Mouse (Mus musculus): ENCODE data around the gene Myo7a.
A peak's percentile ranks its signal among the peaks of the same experiment; 100 is the strongest.

The Myo7a gene

DNA sequence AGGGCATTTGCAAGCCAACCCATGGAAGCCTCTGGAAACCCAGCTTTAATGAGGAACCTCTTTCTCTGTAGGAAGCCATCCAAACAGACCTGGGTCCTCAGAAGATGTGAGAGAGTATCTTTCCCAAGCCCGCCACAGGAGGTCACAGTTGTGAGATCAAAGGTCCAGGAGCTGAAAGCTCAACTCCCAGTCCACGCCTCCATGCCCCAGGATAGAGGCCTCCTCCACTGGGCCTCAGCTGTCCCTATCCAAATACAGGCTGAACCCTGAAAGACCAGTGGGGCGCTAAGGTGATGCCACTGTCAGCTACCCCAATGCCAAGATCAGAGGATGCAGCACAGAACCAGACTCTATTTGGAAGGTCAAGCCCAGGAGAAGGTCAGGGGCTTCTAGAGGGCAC is 23.3 kb upstream of the Myo7a start:
- DNase-seq (ENCODE audit: low read depth, low spot score): no peak

DNA sequence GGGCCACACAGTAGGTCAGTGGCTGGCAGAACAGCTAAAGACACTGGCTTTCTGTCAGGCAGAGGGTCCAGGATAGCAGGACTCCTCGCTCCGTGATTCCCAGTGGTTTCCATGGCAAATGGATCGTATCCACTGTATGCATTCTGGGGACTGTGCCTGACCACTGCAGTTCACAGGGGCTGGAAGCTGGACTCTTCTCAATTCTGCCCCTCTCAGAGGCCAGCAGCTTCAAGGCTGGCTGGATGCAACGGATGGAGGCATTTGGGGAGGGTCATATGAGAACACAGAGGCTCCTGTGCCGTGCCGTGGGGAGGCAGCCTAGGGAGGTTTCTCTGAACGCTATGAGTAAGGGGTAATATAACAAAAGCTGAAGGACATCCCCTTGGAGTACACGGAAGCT is 22.9 kb upstream of the Myo7a start:
- DNase-seq (ENCODE audit: low read depth, low spot score): no peak

DNA sequence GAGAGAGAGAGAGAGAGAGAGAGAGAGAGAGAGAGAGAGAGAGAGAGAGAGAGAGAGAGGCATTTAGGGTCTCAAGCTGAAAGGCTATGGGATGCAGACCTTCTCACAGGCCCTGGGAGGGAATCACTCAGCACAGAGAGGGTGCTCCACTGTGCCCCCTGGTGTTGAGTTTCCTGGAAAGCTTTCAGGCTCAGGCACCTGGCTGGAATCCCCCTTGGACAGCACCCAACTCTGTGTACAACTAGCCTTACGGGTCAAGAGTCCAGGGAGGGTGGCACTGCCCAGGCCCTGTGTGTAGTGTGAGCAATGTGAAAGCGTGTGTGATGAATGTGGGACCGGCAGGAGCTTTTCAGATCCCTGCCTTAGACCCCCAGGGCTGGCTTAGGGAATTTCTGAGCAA is 21.9 kb upstream of the Myo7a start:
- DNase-seq (ENCODE audit: low read depth, low spot score): no peak

DNA sequence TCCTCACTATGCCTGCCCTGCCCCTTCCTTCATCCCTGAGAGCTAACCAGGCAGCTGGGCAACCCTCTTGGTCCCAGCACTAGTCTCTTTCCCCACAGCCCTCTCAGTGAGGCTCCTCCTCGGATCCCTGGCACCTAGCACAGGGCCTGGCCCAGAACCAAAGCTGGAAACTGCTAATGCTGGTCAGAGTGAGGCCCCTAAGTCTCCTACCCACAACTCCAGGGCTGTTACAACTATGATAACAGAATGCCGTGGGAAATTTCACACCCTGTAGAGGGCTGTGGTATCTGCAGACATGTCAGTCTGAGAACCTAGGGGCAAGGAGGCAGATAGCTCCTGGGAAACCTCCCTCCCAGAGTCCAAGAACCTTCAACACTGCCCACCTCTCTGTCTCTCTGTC is 21.3 kb upstream of the Myo7a start:
- no peak for DNase-seq (ENCODE audit: low read depth, low spot score)

DNA sequence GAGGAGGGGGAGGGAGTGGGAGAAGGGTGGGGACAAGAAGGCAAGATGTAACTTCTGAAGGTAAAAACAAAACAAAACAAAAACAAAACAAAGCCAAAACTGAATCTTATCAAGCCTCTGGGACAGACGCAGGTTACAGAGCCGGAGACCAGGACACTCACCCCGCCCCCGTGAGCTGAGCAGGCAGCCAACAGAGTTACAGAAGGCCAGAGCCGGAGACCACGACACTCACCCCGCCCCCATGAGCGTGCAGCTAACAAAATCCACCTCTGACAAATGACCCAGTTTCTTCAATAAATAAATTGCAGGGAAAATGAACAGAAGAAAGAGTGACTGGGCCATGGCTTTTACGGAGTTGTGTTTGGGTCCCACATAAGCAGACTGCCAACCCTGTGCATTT is 19.9 kb upstream of the Myo7a start:
- DNase-seq (ENCODE audit: low read depth, low spot score): no peak

DNA sequence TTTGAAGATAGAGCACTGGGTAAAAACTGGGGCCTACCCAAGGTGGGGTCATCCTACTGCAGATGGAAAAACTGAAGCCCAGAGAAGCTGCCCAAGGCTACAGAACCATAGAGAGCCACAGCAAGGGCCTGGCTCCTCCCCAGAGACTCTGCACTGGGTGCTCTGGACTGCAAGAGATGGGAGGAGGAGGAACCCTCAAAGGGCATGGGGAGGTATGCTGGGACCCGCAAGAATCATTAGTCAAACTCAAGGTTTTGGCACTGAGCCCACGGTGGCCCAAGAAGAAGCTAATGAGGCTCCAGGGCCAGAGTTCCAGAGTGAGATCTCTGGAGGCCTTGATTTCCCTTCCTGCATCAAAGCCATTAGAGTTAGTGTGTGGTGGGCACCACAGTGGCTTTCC is 18.7 kb upstream of the Myo7a start:
- no peak for DNase-seq (ENCODE audit: low read depth, low spot score)

DNA sequence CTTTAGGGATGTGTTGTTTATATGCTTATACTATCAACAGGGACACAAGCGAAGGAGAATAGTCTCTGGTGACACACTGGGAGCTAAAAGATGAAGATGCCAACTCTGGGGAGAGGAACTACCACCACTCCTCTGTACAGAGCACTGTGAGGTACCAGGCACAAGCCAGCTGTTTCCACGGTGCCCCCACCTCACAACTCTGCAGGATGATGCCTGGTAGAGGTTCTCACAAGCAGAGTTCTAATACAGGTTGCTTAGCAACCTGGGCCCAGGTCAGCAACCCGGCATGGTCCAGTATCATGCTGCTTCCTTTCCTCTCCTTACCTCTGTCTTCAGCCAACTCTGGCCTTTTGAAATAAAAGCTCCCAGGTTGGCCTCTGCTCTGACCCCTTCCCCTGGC is 18.3 kb upstream of the Myo7a start:
- no peak for DNase-seq (ENCODE audit: low read depth, low spot score)

DNA sequence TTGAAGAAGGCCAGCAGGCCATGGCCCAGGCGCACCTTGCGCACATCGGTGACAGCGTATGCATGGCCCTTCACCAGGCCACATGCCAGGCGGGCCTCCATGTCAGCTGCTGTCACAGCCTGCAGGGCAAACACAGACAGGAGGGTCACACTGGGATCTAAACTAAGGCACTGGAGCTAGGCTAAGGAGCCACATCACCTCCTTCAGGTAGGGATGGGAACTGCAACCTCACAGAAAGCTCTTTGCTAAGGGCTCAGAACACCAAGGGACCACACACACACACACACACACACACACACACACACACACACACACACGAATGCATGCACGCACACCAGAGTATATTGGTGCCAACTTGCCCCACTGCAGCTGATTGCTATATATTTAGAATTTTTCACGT is 12.4 kb upstream of the Myo7a start:
- no peak for DNase-seq (ENCODE audit: low read depth, low spot score)

DNA sequence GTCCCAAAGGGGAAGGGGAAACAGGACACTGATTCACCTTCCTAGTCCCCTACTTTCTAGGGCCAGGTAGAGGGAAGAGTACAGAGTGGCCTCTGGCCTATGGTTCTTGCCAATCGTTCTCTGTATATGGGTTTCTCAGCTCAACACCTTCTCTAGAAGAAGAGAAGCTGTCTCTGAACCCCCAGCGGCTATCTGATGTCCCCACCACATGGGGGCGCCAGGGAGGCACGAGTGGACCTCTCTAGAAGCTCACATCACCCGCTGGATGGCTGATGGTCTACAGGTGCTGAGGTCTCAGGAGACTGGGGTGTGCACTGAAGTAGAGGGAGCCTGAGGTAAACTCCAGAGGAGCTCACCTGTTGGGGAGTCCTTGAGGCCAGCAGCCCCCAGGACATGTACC is 6.1 kb upstream of the Myo7a start:
- DNase-seq (ENCODE audit: low read depth, low spot score): no peak

DNA sequence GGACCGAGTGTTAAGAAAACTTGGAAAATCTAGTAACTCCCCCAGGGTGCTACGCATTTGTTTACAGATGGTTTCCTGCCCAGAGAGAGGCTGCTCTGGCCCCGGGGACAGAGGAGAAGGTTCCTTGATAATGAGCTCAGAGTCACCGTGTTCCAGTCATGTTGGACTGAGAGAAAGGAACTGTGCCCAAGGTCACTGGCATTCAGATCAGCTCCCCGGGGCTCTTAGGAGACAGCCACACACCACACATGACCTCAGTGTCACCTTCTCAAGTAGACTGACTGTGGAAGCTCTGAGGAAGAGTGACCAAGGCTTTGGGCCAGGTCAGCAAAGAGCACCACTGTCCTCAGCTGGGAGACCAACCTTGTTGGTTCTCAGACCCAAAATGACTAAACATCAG is 5.4 kb upstream of the Myo7a start:
- DNase-seq (ENCODE audit: low read depth, low spot score): no peak

DNA sequence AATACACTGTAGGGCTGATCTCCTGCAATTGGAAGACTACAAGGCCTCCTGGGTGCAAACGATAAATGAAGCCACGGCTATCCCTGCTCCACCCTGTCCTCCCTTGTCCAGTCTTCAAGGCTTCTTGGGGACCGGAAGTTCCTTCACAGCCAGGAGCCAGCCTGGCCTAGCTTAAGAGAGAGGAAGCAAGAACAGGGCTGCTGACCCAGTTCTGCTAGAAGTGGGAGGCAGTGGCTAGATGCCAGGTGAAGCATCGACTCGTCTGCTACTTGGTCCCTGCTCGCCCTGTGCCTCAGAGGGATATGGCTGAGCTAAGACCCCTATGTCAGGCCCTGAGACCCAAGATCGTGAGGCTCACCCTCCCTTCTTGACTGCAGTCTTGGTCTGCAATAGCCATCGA is 2.3 kb upstream of the Myo7a start:
- DNase-seq (ENCODE audit: low read depth, low spot score): no peak

DNA sequence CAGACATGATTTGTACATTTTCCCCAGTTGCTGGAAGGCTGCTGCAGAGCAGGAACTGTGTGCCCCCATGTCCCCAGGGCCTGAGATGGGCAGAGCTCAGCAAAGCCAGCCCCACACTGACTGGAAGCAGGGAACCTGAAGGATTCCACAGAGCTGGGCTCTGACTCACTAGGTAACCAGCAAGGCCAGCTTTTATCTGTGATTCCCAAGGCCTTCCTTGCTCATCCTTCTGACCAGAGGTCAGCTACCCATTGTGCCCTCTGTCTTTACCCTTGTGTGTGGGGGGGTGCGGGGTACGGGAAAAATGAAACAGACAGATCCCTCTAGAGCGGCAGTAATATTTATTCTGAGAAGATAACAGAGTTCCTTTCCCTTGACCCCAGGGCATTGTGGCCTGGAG is 1.9 kb upstream of the Myo7a start:
- DNase-seq (ENCODE audit: low read depth, low spot score): no peak

DNA sequence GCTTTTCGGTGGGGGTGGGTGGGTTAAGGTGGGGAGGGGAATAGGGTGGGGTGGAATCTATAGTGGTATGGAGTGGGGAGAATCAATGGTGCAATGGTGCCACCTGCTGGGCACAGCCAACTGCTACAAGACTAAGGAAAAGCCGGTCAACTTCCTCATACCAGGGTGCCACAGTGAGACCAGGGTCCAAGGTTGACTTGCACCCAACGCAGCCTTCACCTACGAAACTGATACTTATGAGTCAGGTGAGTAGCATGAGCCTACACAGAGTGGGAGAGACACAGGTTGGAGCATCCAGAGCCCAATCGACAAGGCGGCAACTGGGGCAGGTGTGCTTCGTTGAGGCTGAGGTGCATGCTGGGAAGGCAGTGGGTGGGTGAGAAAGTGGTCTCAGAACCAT is 1.0 kb upstream of the Myo7a start:
- DNase-seq (ENCODE audit: low read depth, low spot score): peak; percentile 47

DNA sequence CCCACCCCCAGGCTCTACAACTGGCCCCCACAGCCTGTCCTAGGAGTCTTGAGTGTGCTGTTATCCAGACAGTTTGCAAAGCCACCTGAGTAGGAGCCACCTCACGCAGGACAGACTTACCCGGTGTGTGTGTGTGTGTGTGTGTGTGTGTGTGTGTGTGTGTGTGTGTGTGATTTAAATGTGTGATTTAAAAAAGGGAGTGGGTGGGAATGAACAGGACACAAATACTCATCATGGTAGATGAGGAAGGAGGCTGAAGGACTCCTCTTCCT is 573 bp upstream of the Myo7a start:
- DNase-seq (ENCODE audit: low read depth, low spot score): no peak

DNA sequence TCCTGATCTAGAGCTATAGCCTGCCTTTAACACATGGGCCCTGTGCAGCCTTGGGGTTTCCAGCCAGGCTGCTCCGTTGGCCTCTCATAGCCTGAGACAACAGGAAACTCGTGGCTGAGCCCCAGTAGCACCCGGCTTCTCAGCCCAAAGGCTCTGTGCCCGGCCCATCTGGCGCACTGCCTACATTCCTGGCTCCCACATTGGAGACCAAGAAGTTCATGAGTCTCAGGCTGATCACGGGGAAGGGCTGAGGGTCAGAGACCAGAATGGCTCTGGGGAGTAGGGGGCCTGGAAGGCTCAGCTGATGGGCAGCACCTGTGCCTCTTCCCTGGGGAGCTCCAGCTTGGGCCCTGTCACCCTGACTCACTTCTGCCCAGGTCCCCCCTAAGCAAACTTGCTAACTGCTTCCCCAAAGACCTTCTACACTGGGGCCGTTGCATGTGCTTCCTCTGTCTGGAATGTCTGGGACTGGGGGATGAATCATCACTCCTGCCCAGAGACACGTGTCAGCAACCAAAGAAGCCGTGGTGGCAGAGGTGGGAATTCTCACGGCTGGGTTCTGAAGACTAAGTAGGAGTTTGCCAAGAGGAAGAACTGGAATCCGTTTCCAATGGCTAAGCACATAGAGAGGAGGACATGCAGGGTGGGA is 2.2 kb downstream of the Myo7a start:
- no peak for DNase-seq (ENCODE audit: low read depth, low spot score)

DNA sequence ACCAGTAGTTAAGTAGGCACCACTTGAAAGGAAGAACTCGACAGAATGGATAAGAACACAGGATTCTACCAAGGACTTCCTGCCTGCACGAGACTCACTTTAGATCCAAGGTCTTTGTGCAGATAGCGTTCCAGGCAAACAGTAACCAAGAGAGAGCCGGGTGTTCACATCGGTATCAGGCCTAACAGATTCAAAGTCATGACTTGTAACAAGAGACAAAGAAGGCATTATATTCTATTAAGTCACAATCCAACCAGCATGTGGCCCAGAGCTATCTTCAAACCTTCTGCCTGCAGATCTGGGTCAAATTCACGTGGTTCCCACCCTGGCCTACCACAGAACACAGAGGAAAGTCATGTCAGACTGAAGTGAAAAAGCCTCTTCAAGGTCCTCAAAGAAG is 4.7 kb downstream of the Myo7a start:
- no peak for DNase-seq (ENCODE audit: low read depth, low spot score)

DNA sequence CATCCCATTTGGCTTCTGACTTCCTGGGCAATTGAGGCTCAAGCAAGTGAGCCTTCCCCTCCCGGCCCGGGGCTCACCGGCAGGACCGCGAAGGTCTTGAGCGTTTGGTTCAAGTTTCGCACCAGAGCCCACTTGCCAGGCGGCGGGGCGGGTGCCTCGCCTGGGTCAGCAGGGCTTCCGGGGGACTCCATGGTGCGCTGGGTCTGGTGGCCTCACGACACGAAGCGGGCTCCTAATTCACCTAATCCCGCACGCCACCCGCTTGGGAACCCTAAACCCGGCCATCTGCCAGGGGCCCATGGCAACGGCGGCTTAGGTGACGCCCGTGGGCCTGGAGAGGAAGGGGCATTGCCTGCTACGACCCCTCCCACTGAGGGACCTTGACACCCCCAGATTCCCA is 8.1 kb downstream of the Myo7a start:
- no peak for DNase-seq (ENCODE audit: low read depth, low spot score)

DNA sequence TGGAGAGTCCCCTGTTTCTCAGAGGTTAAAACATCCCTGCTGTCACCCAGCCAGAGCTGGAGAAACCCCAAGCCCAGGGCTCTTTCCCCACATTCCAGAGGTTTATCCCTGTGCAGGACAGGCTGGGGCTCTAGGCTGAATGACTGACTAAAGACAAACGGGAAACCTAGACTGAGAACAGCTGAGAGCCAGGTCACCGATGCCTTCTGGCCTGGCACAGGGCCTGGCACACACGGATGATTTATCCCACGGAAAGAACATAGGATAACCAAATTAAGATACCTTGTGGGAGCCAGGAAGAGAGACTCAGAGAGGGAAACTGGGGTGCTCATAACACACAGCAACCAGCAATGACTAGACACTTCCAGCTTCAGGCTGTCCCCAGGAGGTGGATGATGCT is 9.6 kb downstream of the Myo7a start:
- DNase-seq (ENCODE audit: low read depth, low spot score): no peak

DNA sequence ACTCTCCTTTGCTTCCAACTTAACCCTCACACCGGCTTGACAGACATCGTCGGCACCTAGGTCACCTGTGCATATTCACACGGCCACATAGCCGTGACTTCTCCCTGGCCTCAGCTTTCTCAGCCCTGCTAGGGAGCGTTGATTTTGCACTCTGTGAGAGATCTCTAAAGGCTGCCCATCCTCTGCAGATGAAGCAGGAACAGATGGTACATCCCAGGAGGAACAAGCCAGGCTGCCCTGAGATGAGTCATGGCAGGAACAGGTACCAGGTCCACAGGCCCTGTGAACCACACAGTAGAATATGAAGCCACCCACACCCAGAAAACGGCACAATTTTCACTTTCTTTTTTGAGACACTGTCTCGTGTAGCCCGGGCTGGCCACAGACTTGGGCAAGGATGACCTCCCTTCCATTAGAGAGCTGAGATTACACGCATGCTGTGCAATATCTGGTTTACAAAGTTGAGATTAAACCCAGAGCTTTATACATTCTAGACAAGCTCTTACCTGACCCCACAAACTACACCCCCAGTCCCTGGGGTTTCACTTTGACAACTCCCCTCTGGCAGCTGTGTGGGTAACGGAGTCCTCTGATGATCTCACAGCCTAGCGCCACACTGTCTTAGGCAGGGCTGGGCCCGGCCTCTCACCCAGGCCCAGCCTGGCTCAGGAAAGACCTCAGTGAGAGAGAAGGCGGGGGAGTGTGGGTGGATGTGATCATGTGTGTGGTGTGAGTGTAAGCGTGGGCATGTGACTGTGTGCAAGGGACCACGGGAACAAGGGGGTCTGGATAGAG is 10.5 kb downstream of the Myo7a start:
- no peak for DNase-seq (ENCODE audit: low read depth, low spot score)

DNA sequence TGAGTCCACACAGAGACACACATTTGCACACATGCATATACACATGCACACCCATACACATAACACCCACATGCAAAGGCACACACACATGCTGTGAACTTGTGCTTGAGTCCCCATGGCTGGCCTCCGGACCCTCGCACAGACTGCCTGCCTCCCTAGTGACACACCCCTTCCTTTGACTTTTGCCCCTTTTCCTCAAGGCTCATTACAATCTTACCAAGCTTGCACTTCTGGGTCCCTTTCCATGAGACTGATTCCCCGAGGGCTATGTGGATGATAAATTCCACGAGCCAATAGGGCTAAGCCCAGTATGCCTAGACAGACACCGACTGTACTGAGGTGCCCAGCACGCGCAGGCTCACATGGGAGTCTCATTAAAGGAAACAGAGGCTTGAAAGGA is 13.1 kb downstream of the Myo7a start:
- DNase-seq (ENCODE audit: low read depth, low spot score): no peak

DNA sequence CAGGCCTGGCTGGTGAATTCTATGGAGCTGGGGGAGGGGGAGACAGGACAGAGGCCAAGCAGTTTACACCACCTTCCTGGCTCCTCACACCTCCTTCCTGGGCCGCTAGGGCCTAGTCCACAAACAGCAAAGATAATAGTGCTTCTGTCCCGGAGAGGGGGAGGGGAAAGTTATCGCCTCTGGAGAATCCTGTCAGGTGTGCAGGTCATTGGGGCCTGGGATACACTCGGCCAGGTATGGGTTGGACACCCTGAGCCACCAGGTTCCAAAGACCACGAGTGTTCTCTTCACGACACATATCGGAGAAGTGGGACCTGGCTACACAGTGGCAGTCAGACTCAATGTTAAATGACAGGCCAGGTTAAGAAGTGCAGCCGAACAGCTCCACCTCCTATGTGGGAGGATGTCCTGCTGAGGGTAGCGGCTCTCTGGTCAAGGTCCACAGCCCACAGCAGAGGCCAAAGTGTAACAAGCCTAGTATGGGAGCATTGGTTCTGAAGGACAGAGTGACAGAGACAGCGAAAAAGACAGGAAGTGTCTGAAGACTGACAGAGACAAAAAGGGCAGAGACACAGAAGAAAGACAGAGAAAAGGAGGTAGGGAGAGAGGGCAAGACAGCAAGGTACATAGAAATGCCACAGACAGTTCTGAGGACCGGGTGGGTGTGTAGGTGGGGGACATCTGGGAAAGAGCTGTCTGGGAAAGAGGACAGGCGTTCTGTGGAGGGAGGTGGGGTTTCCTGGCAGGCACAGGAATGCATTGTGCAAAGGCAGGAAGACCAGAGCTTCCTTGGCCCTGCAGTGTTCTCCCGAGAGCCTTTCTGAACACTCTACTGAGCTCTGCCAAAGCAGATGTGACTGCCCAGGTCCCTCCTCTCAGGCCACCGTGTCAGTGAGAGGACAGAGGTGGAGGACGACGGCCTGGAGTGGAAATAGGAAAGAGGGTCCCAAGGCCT is 14.6 kb downstream of the Myo7a start:
- DNase-seq (ENCODE audit: low read depth, low spot score): no peak

DNA sequence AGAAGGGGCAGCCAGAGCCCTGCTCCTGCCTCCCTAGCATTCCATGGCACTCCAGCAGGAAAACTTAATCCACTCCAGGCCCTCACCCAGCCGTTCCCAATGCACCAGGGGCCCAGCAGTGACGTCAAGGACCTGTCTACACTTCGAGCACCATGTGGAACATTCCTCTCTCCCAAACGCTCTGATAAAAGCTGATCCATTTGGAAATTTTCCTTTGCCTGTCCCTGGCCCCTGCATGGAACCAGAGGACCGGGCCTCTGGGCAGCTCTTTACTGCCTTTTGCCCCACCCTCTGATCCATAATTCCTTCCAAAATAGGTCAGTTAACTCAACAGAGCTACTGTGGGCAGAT is 15.4 kb downstream of the Myo7a start:
- DNase-seq (ENCODE audit: low read depth, low spot score): no peak
